Mouse (Mus musculus) midbrain, embryonic 12.5 days (tissue): Measurements from ENCODE around the gene Zdhhc18. TPM values are rescaled to one million over a fixed set of nuclear protein-coding genes. Genes with fewer than 3 reads are reported as not detected.

Source experiments
- ATAC-seq: fragments of 200-750 bp; cut with Nextera tagmentation; 2 replicates; pipeline ENCODE4 v1.8.0; 2017; ENCODE audit warnings: low read depth, moderate TSS enrichment, moderate library complexity; ENCODE audit not compliant: low FRiP score
- H3K27ac ChIP-seq: fragments of 300-500 bp; sonication (generic); replicated peaks from 2 replicates; pipeline ENCODE4 v1.5.1; 2016; ENCODE audit warnings: mild to moderate bottlenecking
- H3K27me3 ChIP-seq: fragments of 300-500 bp; sonication (generic); 2 replicates; pipeline ENCODE4 v1.6.1; 2016; ENCODE audit warnings: mild to moderate bottlenecking
- H3K36me3 ChIP-seq: fragments of 300-500 bp; sonication (generic); 2 replicates; pipeline ENCODE4 v1.6.1; 2016
- H3K4me1 ChIP-seq: fragments of 300-500 bp; sonication (generic); 2 replicates; pipeline ENCODE4 v1.6.1; 2016
- H3K4me2 ChIP-seq: fragments of 300-500 bp; sonication (generic); replicated peaks from 2 replicates; pipeline ENCODE4 v1.6.1; 2016; ENCODE audit warnings: mild to moderate bottlenecking, moderate library complexity
- H3K4me3 ChIP-seq: fragments of 300-500 bp; sonication (generic); 2 replicates; pipeline ENCODE4 v1.5.1; 2016; ENCODE audit warnings: mild to moderate bottlenecking
- H3K9ac ChIP-seq: fragments of 300-500 bp; sonication (generic); replicated peaks from 2 replicates; pipeline ENCODE4 v1.6.1; 2016; ENCODE audit warnings: mild to moderate bottlenecking, moderate library complexity
- H3K9me3 ChIP-seq: fragments of 300-500 bp; sonication (generic); 2 replicates; pipeline ENCODE4 v1.6.1; 2016; ENCODE audit warnings: mild to moderate bottlenecking
- WGBS: fragments of 180-500 bp; shearing (Covaris S2); methylation state at CpG from one replicate; pipeline ENCODE4 v1.1.7; 2016; 5-methylcytosine and 5-hydroxymethylcytosine counted together
- polyA plus RNA-seq: library from polyadenylated mRNA; unstranded; fragments of >200 nt; fragmentation: Nextera tagmentation; extraction: Ambion mirVana; gene quantifications from 2 replicates; pipeline ENCODE4 v1.2.1, GENCODE M21; 2016

The Zdhhc18 gene
- polyA plus RNA-seq, 1 experiment from 2014 or later, result 4.7 TPM

DNA sequence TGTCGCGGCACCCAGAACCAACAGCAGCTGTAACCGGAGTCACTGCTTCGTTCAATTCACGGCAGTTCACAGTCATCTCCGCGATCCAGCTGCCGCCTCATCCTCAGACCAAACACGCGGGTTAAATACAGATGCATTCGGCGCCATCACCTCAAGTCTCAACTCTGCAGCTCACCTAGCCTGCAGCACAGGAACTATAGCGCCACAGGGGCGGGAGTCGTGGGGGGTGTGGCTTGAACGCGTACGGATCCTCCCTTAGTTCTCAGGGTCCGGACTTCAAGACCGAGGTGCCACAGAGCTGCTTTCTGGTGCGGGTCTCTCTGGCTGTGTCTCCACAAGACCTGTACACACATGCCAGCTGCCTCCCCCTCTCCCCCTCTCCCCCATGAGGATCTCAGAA, 4.3 kb downstream of the Zdhhc18 start:
- Histone ChIP-seq H3K9ac (no peak overlapping the region), H3K27ac (no peak overlapping the region), H3K36me3 (no peaks in the 10 kb centered on the region), H3K4me2 (no peak overlapping the region), H3K4me1 (no peaks in the 10 kb centered on the region), H3K9me3 (peaks cover 18% of the 10 kb centered on the region; the same call in 1 of the 2 replicates), H3K4me3 (no peak overlapping the region), H3K27me3 (no peaks in the 10 kb centered on the region)
- ATAC-seq, result no peak
- 41% methylated on average over 21 of the region's 21 CpGs for WGBS

DNA sequence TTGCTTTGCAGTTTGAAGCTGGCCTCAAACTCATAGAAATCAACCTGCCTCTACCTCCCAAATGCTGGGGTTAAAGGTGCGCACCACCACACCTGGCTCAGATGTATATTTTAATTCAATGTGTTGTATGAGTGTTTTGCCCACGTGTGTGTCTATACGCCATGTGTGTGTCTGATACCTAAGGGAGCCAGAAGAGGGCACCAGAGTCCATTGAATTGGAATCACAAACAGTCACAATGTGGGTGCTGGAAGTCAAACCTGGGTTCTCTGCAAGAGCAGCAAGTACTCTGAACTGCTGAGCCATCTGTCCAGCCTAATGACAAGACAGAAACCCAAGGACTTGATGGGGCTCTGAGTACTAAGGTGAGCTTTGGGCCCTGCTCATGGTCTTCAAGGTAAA, 4.8 kb downstream of the Zdhhc18 start:
- Histone ChIP-seq H3K36me3 (no peaks in the 10 kb centered on the region), H3K9ac (no peak overlapping the region), H3K27me3 (no peaks in the 10 kb centered on the region), H3K27ac (no peak overlapping the region), H3K9me3 (peaks cover 18% of the 10 kb centered on the region; the same call in 1 of the 2 replicates), H3K4me3 (no peak overlapping the region), H3K4me1 (no peaks in the 10 kb centered on the region), H3K4me2 (no peak overlapping the region)
- no peak for ATAC-seq
- WGBS, result 81% methylated on average over 3 of the region's 3 CpGs

DNA sequence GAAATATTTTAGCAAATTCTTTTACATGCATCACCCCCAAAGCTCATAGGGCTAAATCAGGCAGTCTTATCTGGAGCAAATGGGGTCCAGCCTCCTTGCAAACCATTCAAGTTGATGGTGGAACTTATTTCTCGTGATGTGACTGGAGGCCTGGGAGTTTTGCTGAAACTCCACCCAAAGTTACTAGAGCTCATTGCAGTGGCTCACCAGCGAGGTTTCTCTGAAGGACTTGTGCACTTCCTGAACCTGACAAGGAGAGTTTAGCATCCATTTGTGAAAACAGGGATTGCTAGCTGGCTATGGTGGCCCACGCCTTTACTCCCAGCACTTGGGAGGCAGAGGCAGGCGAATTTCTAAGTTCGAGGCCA, 15.9 kb downstream of the Zdhhc18 start:
- Histone ChIP-seq H3K27ac (no peak overlapping the region), H3K9me3 (no peaks in the 10 kb centered on the region), H3K4me3 (no peak overlapping the region), H3K36me3 (no peaks in the 10 kb centered on the region), H3K9ac (peak overlapping the region; percentile 90; the same call in 1 of the 2 replicates), H3K4me1 (peaks cover 19% of the 10 kb centered on the region), H3K4me2 (no peak overlapping the region), H3K27me3 (no peaks in the 10 kb centered on the region)
- 77% methylated on average over 5 of the region's 5 CpGs for WGBS
- no peak for ATAC-seq

DNA sequence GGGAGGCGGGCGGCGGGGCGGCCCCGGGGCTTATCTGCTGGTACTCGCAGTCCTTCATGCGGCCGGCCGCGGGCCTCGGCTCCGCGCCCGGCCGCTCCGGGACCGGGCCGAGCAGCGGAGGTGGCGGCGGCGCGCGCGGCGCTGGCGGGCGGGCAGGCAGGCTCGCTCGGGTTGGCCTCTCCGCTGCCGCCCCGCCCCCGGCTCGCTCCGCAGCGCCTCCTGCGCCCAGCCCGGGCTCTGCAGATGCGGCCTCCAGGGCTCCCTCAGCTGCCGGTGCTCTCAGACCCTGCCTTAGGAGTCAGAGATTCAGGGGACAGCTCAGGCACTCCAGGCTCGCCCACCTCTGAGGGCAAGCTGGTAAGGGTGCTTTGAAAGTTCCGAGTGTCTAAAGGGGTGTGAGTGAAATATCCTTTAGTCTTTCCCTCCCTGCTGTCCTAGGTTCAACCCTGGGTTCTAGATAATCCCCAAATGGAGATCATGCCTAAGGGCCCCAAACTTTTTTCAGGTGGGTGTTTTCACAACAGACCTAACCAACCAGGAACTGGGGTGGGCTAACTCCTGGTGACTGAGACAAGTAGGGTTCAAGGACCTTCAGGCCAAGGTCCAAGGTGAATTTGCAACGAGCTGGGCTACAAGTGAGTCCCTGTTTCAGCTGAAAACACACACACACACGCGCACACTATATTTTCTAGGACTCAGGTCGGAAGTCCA, 16.5 kb downstream of the Zdhhc18 start:
- peak overlapping the region; percentile 77 for H3K4me3 ChIP-seq
- peak overlapping the region; percentile 90 for H3K9ac ChIP-seq
- no peaks in the 10 kb centered on the region for H3K36me3 ChIP-seq
- H3K4me2 ChIP-seq, result peak overlapping the region; percentile 93
- 9% methylated on average over 39 of the region's 47 CpGs for WGBS
- no peaks in the 10 kb centered on the region for H3K9me3 ChIP-seq
- no peaks in the 10 kb centered on the region for H3K27me3 ChIP-seq
- peak overlapping the region; percentile 54 for H3K27ac ChIP-seq
- peak; percentile 86 for ATAC-seq
- peaks cover 19% of the 10 kb centered on the region for H3K4me1 ChIP-seq

DNA sequence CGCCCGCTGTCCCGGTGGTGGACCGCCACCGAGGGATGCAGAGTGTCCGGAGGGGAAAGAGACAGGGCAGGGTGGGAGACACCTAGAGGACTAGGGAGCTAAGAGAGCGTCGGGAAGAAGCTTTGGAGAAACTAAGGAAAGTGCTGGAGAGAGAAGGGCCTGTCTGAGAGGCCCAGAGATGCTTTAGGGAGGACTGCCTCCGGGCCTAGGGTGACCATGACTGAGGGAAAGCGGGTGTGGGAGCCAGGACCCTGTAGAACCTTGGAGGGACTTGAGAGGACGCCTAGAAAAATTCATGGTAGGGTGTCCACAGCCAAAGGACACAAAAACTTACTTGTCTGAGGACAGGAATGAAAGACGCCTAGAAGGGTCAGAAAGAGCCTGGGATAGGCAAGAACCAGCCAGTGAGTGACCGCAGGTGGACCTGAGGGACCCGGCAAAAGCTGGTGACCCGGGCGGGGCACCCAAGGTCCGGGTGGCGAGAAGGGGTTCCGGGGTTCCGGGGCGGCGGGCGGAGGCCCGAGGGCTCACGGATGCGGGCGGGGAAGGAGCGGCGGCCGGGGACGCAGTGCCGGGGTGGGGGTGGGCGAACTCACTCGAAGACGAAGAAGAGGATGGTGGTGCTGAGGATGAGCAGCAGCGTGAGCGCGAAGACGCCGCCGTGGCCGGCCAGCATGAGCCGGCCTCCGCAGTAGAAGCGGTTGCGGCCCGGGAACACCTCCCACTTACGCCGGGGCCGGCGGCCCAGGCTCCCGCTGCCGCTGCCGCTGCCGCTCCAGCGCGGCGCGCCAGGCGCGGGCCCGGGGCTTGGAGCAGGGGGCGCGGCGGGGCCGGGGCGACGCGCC, 17.2 kb downstream of the Zdhhc18 start:
- Histone ChIP-seq H3K27me3 (no peaks in the 10 kb centered on the region), H3K9me3 (no peaks in the 10 kb centered on the region), H3K9ac (peak overlapping the region; percentile 90), H3K4me2 (peak overlapping the region; percentile 93), H3K4me3 (peak overlapping the region; percentile 77), H3K4me1 (peaks cover 19% of the 10 kb centered on the region), H3K36me3 (no peaks in the 10 kb centered on the region), H3K27ac (peak overlapping the region; percentile 54)
- peak; percentile 75 for ATAC-seq
- WGBS, result 1% methylated on average over 52 of the region's 69 CpGs

DNA sequence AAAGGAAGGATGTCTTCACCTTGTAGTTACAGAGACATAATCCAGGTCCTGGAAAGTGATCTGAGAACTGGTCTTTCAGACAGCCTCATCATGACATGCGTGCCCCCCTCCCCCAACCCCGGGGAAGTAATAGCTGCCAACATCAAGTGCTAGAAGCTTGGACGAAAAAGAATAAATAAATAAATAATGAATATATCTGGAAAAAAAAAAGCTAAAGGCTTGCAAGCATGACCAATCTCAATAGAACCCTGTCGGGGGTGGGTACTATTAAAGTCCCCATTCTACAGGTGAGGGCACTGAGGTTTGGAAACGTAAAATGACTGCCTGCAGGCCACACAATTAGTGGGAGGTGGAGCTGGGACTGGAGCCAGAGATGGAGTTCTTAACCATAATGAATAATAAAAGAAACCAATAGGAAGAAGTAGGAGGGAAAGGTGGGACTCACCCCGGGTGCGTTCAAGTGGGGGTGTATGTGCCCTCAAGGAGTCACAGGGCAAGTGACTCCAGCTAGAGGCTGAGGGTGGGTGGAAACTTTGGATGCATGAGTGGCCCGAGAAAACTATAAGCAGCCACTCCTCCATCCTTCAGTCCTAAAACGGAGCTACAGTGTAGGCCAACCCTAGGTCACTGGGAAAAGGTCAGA, 18.1 kb downstream of the Zdhhc18 start:
- 46% methylated on average over 9 of the region's 9 CpGs for WGBS
- no peak overlapping the region for H3K27ac ChIP-seq
- H3K9ac ChIP-seq, result peak overlapping the region; percentile 90
- H3K36me3 ChIP-seq, result peaks cover 3% of the 10 kb centered on the region; the same call in 1 of the 2 replicates
- H3K4me3 ChIP-seq, result peak overlapping the region; percentile 77
- no peaks in the 10 kb centered on the region for H3K27me3 ChIP-seq
- ATAC-seq, result no peak
- no peaks in the 10 kb centered on the region for H3K9me3 ChIP-seq
- H3K4me1 ChIP-seq, result peaks cover 19% of the 10 kb centered on the region
- H3K4me2 ChIP-seq, result peak overlapping the region; percentile 93

DNA sequence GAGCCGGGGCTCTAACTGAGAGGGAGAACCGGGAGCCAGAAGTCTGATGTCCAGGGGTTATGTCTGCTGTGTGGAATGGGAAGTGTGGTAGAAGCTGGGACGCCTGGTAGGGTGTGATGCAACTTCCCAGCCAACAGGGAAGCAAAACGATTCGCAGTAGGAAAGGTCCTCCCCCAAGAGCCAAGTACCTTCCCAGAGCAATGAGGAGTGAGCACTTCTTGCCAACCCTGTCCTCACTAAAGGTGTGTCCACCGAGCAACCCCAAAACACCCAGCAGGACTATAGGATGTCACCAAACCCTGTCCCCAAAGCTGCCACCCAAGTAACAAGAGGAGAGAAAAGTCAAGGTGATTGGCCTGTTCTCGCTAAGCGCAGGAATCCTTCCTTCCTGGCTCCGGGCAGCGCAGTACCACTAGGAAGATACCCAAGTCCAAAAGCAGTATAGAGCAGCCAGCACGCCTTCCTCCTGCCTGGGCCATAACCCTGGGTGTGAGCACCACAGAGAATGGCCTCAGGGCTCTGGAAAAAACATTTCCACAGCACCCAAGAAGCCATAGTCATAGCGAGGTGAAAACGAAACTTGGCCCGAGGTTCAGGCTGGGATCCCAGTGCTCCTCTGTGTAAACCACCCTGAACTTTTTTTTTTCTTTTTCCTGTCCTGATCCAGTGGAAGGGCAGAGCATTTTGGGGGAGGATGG, 18.7 kb downstream of the Zdhhc18 start:
- Histone ChIP-seq H3K27ac (no peak overlapping the region), H3K9ac (no peak overlapping the region), H3K4me3 (no peak overlapping the region), H3K4me1 (peaks cover 19% of the 10 kb centered on the region), H3K9me3 (no peaks in the 10 kb centered on the region), H3K4me2 (peak overlapping the region; percentile 93), H3K36me3 (peaks cover 9% of the 10 kb centered on the region), H3K27me3 (no peaks in the 10 kb centered on the region)
- ATAC-seq, result no peak
- 86% methylated on average over 14 of the region's 14 CpGs for WGBS

DNA sequence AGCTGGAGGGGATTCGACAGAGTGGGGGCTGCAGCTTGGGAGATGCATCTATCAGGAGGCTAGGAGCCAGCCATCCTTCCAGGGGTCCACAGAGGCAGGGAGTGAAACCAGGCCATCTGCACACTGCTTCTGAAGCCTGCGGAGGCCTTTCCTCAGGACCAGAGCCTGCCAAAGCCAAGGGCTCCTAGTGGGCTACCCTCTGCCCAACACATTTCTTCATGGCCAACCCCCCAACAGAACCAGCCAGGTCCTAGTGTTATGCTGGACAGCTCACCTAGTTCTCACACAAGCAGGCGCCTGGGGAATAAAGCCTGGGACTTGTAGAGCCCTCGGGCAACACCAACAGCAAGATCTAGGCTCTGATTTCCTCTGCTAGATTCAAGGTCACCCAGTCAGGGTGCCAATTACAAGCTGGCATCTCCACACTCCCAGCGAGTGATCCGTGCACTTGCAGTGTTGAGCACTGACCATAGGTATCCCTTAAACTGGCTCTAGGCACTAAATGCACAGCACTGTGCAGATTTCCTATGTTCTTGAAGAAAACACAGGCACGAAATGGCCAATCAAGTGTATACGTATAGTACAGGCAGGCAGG, 19.5 kb downstream of the Zdhhc18 start:
- Histone ChIP-seq H3K4me3 (no peak overlapping the region), H3K27ac (no peak overlapping the region), H3K9me3 (no peaks in the 10 kb centered on the region), H3K36me3 (peaks cover 17% of the 10 kb centered on the region), H3K4me2 (no peak overlapping the region), H3K27me3 (no peaks in the 10 kb centered on the region), H3K9ac (no peak overlapping the region), H3K4me1 (peaks cover 19% of the 10 kb centered on the region)
- ATAC-seq, result no peak
- 94% methylated on average over 8 of the region's 8 CpGs for WGBS

DNA sequence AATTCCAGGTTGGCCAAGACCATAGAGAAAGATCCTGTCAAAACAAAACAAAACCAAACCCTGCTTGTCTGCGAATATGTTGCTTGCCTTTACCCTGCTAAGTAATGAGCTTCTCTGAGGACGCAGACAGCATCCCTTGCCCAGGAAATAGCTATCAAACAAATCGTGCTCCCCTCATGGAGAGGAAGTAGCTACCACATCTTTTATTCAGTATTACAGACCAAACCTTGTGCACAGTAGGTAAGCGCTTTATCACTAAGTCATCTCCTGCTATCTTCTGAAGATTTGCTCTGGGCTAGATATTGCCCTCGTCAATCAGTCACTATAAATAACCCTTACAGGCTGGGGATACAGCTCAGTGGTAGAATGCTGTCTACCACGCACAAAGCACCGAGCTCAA, 20.8 kb downstream of the Zdhhc18 start:
- H3K27ac ChIP-seq, result no peak overlapping the region
- no peak overlapping the region for H3K9ac ChIP-seq
- no peak overlapping the region for H3K4me2 ChIP-seq
- no peaks in the 10 kb centered on the region for H3K27me3 ChIP-seq
- peaks cover 19% of the 10 kb centered on the region for H3K4me1 ChIP-seq
- H3K9me3 ChIP-seq, result no peaks in the 10 kb centered on the region
- H3K4me3 ChIP-seq, result no peak overlapping the region
- H3K36me3 ChIP-seq, result peaks cover 27% of the 10 kb centered on the region
- ATAC-seq, result no peak
- WGBS, result 88% methylated on average over 7 of the region's 7 CpGs

DNA sequence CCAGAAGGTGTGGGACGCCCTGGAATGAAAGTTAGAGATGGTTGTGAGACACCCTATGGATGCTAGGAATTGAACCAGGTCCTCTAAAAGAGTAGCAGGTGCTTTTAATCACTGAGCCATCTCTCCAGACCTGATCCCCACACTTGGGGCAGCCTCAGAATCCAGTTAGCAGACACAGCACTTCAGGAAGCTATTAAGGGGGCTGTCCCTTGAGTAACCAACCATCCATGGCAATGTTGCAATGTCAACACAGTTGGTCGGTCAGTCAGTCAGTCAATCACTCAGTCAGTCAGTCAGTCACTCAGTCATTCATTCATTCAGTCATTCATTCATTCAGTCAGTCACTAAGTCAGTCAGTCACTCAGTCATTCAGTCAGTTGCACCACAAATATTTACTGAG, 21.4 kb downstream of the Zdhhc18 start:
- WGBS, result 82% methylated on average over 2 of the region's 2 CpGs
- peaks cover 34% of the 10 kb centered on the region for H3K36me3 ChIP-seq
- no peak overlapping the region for H3K9ac ChIP-seq
- no peaks in the 10 kb centered on the region for H3K27me3 ChIP-seq
- no peak overlapping the region for H3K4me3 ChIP-seq
- no peak overlapping the region for H3K27ac ChIP-seq
- peaks cover 19% of the 10 kb centered on the region for H3K4me1 ChIP-seq
- no peak overlapping the region for H3K4me2 ChIP-seq
- ATAC-seq, result no peak
- no peaks in the 10 kb centered on the region for H3K9me3 ChIP-seq

DNA sequence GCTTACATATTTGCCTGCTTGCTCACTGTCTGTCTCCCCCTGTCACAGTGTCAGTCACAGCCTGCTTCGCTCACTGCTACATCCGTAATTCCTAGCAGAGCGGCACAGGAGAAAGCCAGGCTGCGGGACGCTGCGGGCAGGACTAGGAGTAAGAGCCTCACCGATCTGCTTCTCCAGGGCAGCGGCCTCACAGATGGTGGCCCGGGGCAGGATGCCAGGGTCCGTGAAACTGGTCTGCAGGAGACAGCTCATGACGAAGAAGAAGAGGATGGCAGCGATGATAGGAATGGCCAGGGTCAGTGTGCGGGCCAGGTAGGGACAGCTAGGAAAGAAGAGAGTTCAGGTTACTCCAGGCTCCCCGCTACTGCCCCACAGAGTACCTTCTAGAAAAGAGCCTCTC, 22.9 kb downstream of the Zdhhc18 start:
- Histone ChIP-seq H3K9me3 (no peaks in the 10 kb centered on the region), H3K9ac (no peak overlapping the region), H3K4me3 (no peak overlapping the region), H3K27ac (no peak overlapping the region), H3K4me2 (no peak overlapping the region), H3K4me1 (peaks cover 11% of the 10 kb centered on the region), H3K27me3 (no peaks in the 10 kb centered on the region), H3K36me3 (peaks cover 36% of the 10 kb centered on the region)
- 92% methylated on average over 14 of the region's 14 CpGs for WGBS
- no peak for ATAC-seq
